Mouse (Mus musculus) heart, postnatal 0 days (tissue): ENCODE data around the gene Tacc3.

Experiments used
- CTCF ChIP-seq: IDR thresholded peaks from 2 replicates; pipeline ENCODE4 v1.5.1; 2016; ENCODE audit warnings: antibody characterized with exemption, control low read depth, low read depth
- EP300 ChIP-seq: IDR thresholded peaks from 2 replicates; pipeline ENCODE4 v1.6.1; 2016; ENCODE audit warnings: antibody characterized with exemption, low read depth

- no peak for TF ChIP-seq CTCF
- no peak for TF ChIP-seq EP300
Observed at GRCm38 (mm10) chr5:33609226-33609625, 48.7 kb upstream of the Tacc3 start.
